Mouse (Mus musculus): ENCODE measurements at regions not wholly inside any gene's neighbourhood (a gene's known extent, or its start where the extent isn't known, plus 50 kb on each side); places are given as distances from the start of the nearest gene placed in this dataset.

GRCm38 (mm10) chr3:80307632-80308031, 423.3 kb downstream of the Fam198b start:
- TF ChIP-seq CTCF (IDR thresholded peaks at IDR 0.05; ENCODE audit: control insufficient read depth, insufficient read depth, insufficient read length) (no peak), USF1 (IDR thresholded peaks at IDR 0.05; ENCODE audit: low read depth) (no peak), MYOD1 (IDR thresholded peaks at IDR 0.05; ENCODE audit: control insufficient read depth, insufficient read length, low read depth) (peak; percentile 63), MAX (IDR thresholded peaks at IDR 0.05) (no peak), CEBPB (IDR thresholded peaks at IDR 0.05; ENCODE audit: low read depth) (no peak)

All from C2C12 (cell line).